Mouse (Mus musculus) megakaryocyte, embryonic 14.5 days (primary cell): ENCODE data around the gene Pde9a.

ENCODE experiments used
- FLI1 ChIP-seq: IDR thresholded peaks from 2 replicates; pipeline ENCODE4 v1.6.1; 2012; ENCODE audit warnings: low read length, inconsistent platforms, mixed read lengths
- GATA1 ChIP-seq: IDR thresholded peaks from 3 replicates; pipeline ENCODE4 v1.6.1; 2012; ENCODE audit warnings: mixed read lengths, low read length, inconsistent platforms, borderline replicate concordance

DNA sequence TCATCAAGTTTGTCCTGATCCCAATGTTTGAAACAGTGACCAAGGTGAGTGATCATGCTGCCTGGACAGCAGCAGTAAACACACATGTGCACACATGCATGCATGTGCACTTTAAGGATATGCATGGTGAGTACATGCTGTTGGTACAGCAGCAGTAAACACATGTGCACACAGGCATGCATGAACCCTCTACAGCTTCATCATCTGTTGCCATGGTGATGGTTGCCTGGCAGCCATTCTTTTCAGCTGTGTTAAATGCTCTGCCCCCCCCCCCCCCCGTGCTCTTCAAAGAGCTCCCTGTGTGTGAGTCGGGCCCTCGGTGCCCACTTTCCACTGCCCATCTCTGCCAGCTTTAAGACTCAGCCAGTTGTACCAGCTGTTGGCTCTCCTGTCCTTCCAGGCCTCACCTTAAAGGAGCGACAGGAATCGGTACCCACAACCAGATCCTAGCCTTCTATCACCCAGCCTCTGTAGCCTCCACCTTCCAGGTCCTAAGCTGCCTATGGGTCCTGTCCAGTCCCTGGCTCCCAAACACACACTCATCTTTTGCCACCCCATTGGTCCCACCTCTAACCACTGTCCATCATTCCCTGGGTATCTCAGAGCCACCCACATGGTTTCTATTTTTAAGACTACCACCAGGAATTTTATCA is 84.9 kb downstream of the Pde9a start:
- TF ChIP-seq FLI1 (no peak), GATA1 (no peak)
